Mouse (Mus musculus) liver, embryonic 15.5 days (tissue): Measurements from ENCODE around the gene Armcx4. TPM values are rescaled to one million over a fixed set of nuclear protein-coding genes. Genes with fewer than 3 reads are reported as not detected.
"Not testable (repeated sequence)": the region's sequence is repeated elsewhere in the genome, so short reads cannot be mapped to it uniquely, and the experiment has no call there.

Source experiments
- ATAC-seq: fragments of 200-750 bp; cut with Nextera tagmentation; 2 replicates; pipeline ENCODE4 v1.8.0; 2017; ENCODE audit warnings: moderate number of reproducible peaks, mild to moderate bottlenecking, moderate library complexity; ENCODE audit not compliant: insufficient read depth
- H3K27ac ChIP-seq: fragments of 300-500 bp; sonication (generic); replicated peaks from 2 replicates; pipeline ENCODE4 v1.5.1; 2015; ENCODE audit warnings: mild to moderate bottlenecking, inconsistent platforms
- H3K27me3 ChIP-seq: fragments of 300-500 bp; sonication (generic); 2 replicates; pipeline ENCODE4 v1.6.1; 2015; ENCODE audit warnings: mild to moderate bottlenecking, inconsistent platforms
- H3K36me3 ChIP-seq: fragments of 300-500 bp; sonication (generic); replicated peaks from 2 replicates; pipeline ENCODE4 v1.6.1; 2015; ENCODE audit warnings: moderate library complexity, mild to moderate bottlenecking, inconsistent platforms
- H3K4me1 ChIP-seq: fragments of 300-500 bp; sonication (generic); replicated peaks from 2 replicates; pipeline ENCODE4 v1.6.1; 2015; ENCODE audit warnings: inconsistent platforms
- H3K4me2 ChIP-seq: fragments of 300-500 bp; sonication (generic); 2 replicates; pipeline ENCODE4 v1.6.1; 2015; ENCODE audit warnings: moderate library complexity, mild to moderate bottlenecking, inconsistent platforms
- H3K4me3 ChIP-seq: fragments of 300-500 bp; sonication (generic); replicated peaks from 2 replicates; pipeline ENCODE4 v1.5.1; 2015; ENCODE audit warnings: mild to moderate bottlenecking, inconsistent platforms
- H3K9ac ChIP-seq: fragments of 300-500 bp; sonication (generic); 2 replicates; pipeline ENCODE4 v1.6.1; 2015; ENCODE audit warnings: moderate library complexity, mild to moderate bottlenecking, inconsistent platforms
- H3K9me3 ChIP-seq: fragments of 300-500 bp; sonication (generic); replicated peaks from 2 replicates; pipeline ENCODE4 v1.6.1; 2016; ENCODE audit warnings: inconsistent platforms
- WGBS: fragments of 180-500 bp; shearing (Covaris S2); methylation state at CpG from one replicate; pipeline ENCODE4 v1.1.7; 2015; ENCODE audit warnings: mixed read lengths; ENCODE audit not compliant: insufficient replicate concordance; 5-methylcytosine and 5-hydroxymethylcytosine counted together
- polyA plus RNA-seq: library from polyadenylated mRNA; unstranded; fragments of >200 nt; fragmentation: Nextera tagmentation; extraction: Ambion mirVana; gene quantifications from 2 replicates; pipeline ENCODE4 v1.2.1, GENCODE M21; 2015

The Armcx4 gene
- polyA plus RNA-seq, 1 experiment from 2014 or later = 0.33 TPM

GRCm38 (mm10) chrX:134689676-134690075, 3.4 kb downstream of the Armcx4 start:
- Histone ChIP-seq H3K9ac (no peak overlapping the region), H3K27me3 (peaks cover 19% of the 10 kb centered on the region), H3K4me1 (no peaks in the 10 kb centered on the region), H3K4me3 (no peak overlapping the region), H3K9me3 (no peaks in the 10 kb centered on the region), H3K27ac (no peak overlapping the region), H3K36me3 (no peaks in the 10 kb centered on the region), H3K4me2 (no peak overlapping the region)
- no peak for ATAC-seq
- 48% methylated on average over 2 of the region's 2 CpGs for WGBS

- H3K4me1 ChIP-seq = no peaks in the 10 kb centered on the region
- H3K27me3 ChIP-seq = peaks cover 11% of the 10 kb centered on the region
- H3K9me3 ChIP-seq = no peaks in the 10 kb centered on the region
- no peaks in the 10 kb centered on the region for H3K36me3 ChIP-seq
- H3K9ac ChIP-seq = no peak overlapping the region
- H3K27ac ChIP-seq = no peak overlapping the region
- WGBS = 56% methylated on average over 10 of the region's 10 CpGs
- no peak overlapping the region for H3K4me2 ChIP-seq
- H3K4me3 ChIP-seq = no peak overlapping the region
- no peak for ATAC-seq
These were observed 4.7 kb downstream of the Armcx4 start for GRCm38 (mm10) chrX:134690871-134691539.

- 58% methylated on average over 2 of the region's 2 CpGs for WGBS
These were observed 5.2 kb downstream of the Armcx4 start for GRCm38 (mm10) chrX:134691540-134691935.

GRCm38 (mm10) chrX:134716863-134717262, 30.5 kb downstream of the Armcx4 start:
- no peaks in the 10 kb centered on the region for H3K9me3 ChIP-seq
- H3K9ac ChIP-seq = no peak overlapping the region
- H3K27me3 ChIP-seq = no peaks in the 10 kb centered on the region; the same call in 1 of the 2 replicates
- no peaks in the 10 kb centered on the region for H3K4me1 ChIP-seq
- ATAC-seq = no peak
- 46% methylated on average over 3 of the region's 3 CpGs for WGBS
- H3K4me2 ChIP-seq = no peak overlapping the region
- H3K4me3 ChIP-seq = no peak overlapping the region
- no peaks in the 10 kb centered on the region for H3K36me3 ChIP-seq
- no peak overlapping the region for H3K27ac ChIP-seq

More at GRCm38 (mm10) chrX:134691540-134691935, 5.2 kb downstream of the Armcx4 start:
- Histone ChIP-seq H3K27ac (no peak overlapping the region), H3K4me2 (no peak overlapping the region), H3K36me3 (no peaks in the 10 kb centered on the region), H3K4me3 (no peak overlapping the region), H3K27me3 (peaks cover 6% of the 10 kb centered on the region), H3K4me1 (no peaks in the 10 kb centered on the region), H3K9ac (no peak overlapping the region), H3K9me3 (no peaks in the 10 kb centered on the region)
- ATAC-seq = no peak

GRCm38 (mm10) chrX:134717752-134718308, 31.5 kb downstream of the Armcx4 start, which contains the start of gene Armcx1:
TSS of gene Armcx1 (plus strand) at chrX:134717963.
- Histone ChIP-seq H3K36me3 (no peaks in the 10 kb centered on the region), H3K4me3 (peak within 1 kb of the TSS; percentile 55), H3K4me2 (peak within 1 kb of the TSS; percentile 74), H3K9me3 (no peaks in the 10 kb centered on the region), H3K27ac (peak within 1 kb of the TSS; percentile 38; the same call in 1 of the 2 replicates), H3K4me1 (no peaks in the 10 kb centered on the region), H3K9ac (no peak within 1 kb of the TSS), H3K27me3 (no peaks in the 10 kb centered on the region; the same call in 1 of the 2 replicates)
- ATAC-seq = peak; percentile 68
- WGBS = 11% methylated on average over 16 of the region's 16 CpGs

GRCm38 (mm10) chrX:134718524-134718923, 32.2 kb downstream of the Armcx4 start:
- H3K27ac ChIP-seq = no peak overlapping the region
- no peaks in the 10 kb centered on the region for H3K9me3 ChIP-seq
- H3K36me3 ChIP-seq = no peaks in the 10 kb centered on the region
- peak; percentile 47; the same call in 1 of the 2 replicates for ATAC-seq
- WGBS = 17% methylated on average over 14 of the region's 14 CpGs
- H3K4me3 ChIP-seq = peak overlapping the region; percentile 55
- H3K9ac ChIP-seq = no peak overlapping the region
- no peaks in the 10 kb centered on the region for H3K4me1 ChIP-seq
- H3K4me2 ChIP-seq = peak overlapping the region; percentile 74
- H3K27me3 ChIP-seq = no peaks in the 10 kb centered on the region; the same call in 1 of the 2 replicates

GRCm38 (mm10) chrX:134723762-134724161, 37.4 kb downstream of the Armcx4 start:
- H3K36me3 ChIP-seq, H3K27ac ChIP-seq, H3K4me2 ChIP-seq, ATAC-seq, H3K4me1 ChIP-seq, H3K9ac ChIP-seq, H3K4me3 ChIP-seq, H3K9me3 ChIP-seq, H3K27me3 ChIP-seq: not testable (repeated sequence)
- WGBS = 25% methylated on average over 2 of the region's 2 CpGs

- H3K4me1 ChIP-seq = no peaks in the 10 kb centered on the region
- no peaks in the 10 kb centered on the region for H3K9me3 ChIP-seq
- no peak for ATAC-seq
- no peak overlapping the region for H3K9ac ChIP-seq
- no peak overlapping the region for H3K4me3 ChIP-seq
- WGBS = 27% methylated on average over 4 of the region's 4 CpGs
- H3K4me2 ChIP-seq = no peak overlapping the region
- H3K27ac ChIP-seq = no peak overlapping the region
- no peaks in the 10 kb centered on the region for H3K27me3 ChIP-seq
- H3K36me3 ChIP-seq = no peaks in the 10 kb centered on the region
These were observed 43.5 kb downstream of the Armcx4 start for GRCm38 (mm10) chrX:134729778-134730177.

- no peaks in the 10 kb centered on the region for H3K27me3 ChIP-seq
- H3K9me3 ChIP-seq = no peaks in the 10 kb centered on the region
- no peak overlapping the region for H3K27ac ChIP-seq
- no peak overlapping the region for H3K9ac ChIP-seq
- WGBS = 78% methylated on average over 1 of the region's 1 CpGs
- H3K36me3 ChIP-seq = no peaks in the 10 kb centered on the region
- ATAC-seq = peak; percentile 49
- H3K4me2 ChIP-seq = no peak overlapping the region
- no peaks in the 10 kb centered on the region for H3K4me1 ChIP-seq
- no peak overlapping the region for H3K4me3 ChIP-seq
These were observed 51.5 kb downstream of the Armcx4 start for GRCm38 (mm10) chrX:134737796-134738195.

- H3K4me1 ChIP-seq = no peaks in the 10 kb centered on the region
- no peak overlapping the region for H3K27ac ChIP-seq
- no peak overlapping the region for H3K9ac ChIP-seq
- H3K9me3 ChIP-seq = no peaks in the 10 kb centered on the region
- no peaks in the 10 kb centered on the region for H3K27me3 ChIP-seq
- H3K4me2 ChIP-seq = no peak overlapping the region
- 24% methylated on average over 4 of the region's 4 CpGs for WGBS
- no peak overlapping the region for H3K4me3 ChIP-seq
- ATAC-seq = no peak
- H3K36me3 ChIP-seq = no peaks in the 10 kb centered on the region
These were observed 52.8 kb downstream of the Armcx4 start for GRCm38 (mm10) chrX:134739160-134739559.

GRCm38 (mm10) chrX:134741862-134742261, 55.5 kb downstream of the Armcx4 start:
- Histone ChIP-seq H3K9me3 (no peaks in the 10 kb centered on the region), H3K4me3 (no peak overlapping the region), H3K27ac (no peak overlapping the region), H3K27me3 (no peaks in the 10 kb centered on the region), H3K36me3 (no peaks in the 10 kb centered on the region), H3K9ac (no peak overlapping the region), H3K4me2 (no peak overlapping the region), H3K4me1 (no peaks in the 10 kb centered on the region)
- ATAC-seq = no peak
- whole genome bisulfite sequencing = 34% methylated on average over 5 of the region's 5 CpGs
